Mouse (Mus musculus): ENCODE measurements around the gene Wdr76.
"Not testable (repeated sequence)": the region's sequence is repeated elsewhere in the genome, so short reads cannot be mapped to it uniquely, and the experiment has no call there.

DNA sequence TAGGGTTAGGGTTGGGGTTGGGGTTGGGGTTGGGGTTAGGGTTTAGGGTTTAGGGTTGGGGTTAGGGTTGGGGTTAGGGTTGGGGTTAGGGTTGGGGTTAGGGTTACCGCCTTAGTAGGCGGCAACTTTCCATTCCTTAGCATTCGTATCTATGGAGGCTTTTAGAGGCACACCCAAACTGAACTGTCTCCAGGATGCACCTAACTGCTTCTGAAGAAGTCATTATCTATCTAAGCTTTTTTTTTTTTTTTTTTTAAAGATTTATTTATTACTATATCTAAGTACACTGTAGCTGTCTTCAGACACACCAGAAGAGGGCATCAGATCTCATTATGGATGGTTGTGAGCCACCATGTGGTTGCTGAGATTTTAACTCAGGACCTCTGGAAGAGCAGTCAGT is 16.3 kb downstream of the Wdr76 start:
- not testable (repeated sequence) for TF ChIP-seq CTCF (IDR thresholded peaks at IDR 0.05; ENCODE audit: borderline replicate concordance, control insufficient read depth, extremely low read depth, insufficient read depth, low read length, poor library complexity); POLR2A (IDR thresholded peaks at IDR 0.05; ENCODE audit: control insufficient read depth, extremely low read depth, insufficient read depth, low read length, poor library complexity)

Measured in thymus, adult 2 months (tissue).